Mouse (Mus musculus) cerebellum, postnatal 10 days (tissue): ENCODE data around the gene Fam160b1.

ENCODE experiments used
- DNase-seq, 2 experiments: peaks; one replicate each; pipeline ENCODE4 v3.0.0; 2021; ENCODE audit warnings: mixed read lengths in 2 of 2

Fam160b1 gene

GRCm38 (mm10) chr19:57367201-57367600 lies 6.7 kb downstream of the Fam160b1 start:
- no peak for DNase-seq

- no peak for DNase-seq
Measured at GRCm38 (mm10) chr19:57367849-57368387, 7.4 kb downstream of the Fam160b1 start.

GRCm38 (mm10) chr19:57373276-57373811 lies 12.9 kb downstream of the Fam160b1 start:
- DNase-seq, result no peak

- no peak for DNase-seq
Measured at GRCm38 (mm10) chr19:57375161-57375560, 14.7 kb downstream of the Fam160b1 start.

GRCm38 (mm10) chr19:57375746-57376145 lies 15.3 kb downstream of the Fam160b1 start:
- DNase-seq, result no peak

- no peak for DNase-seq
Measured at GRCm38 (mm10) chr19:57377043-57377703, 16.7 kb downstream of the Fam160b1 start.

GRCm38 (mm10) chr19:57386176-57386693 lies 25.8 kb downstream of the Fam160b1 start:
- DNase-seq, result no peak

GRCm38 (mm10) chr19:57391545-57391944 lies 31.1 kb downstream of the Fam160b1 start:
- DNase-seq, result no peak

GRCm38 (mm10) chr19:57393357-57393957 lies 33.0 kb downstream of the Fam160b1 start:
- DNase-seq, result no peak

- DNase-seq, result no peak
Measured at GRCm38 (mm10) chr19:57396609-57397008, 36.1 kb downstream of the Fam160b1 start.

- no peak for DNase-seq
Measured at GRCm38 (mm10) chr19:57402364-57402763, 41.9 kb downstream of the Fam160b1 start.

- peak; percentile 92 to 95 for DNase-seq
Measured at GRCm38 (mm10) chr19:57403700-57404501, 43.4 kb downstream of the Fam160b1 start.

GRCm38 (mm10) chr19:57404502-57404848 lies 44.0 kb downstream of the Fam160b1 start:
- peak in 1 of 2 experiments; percentile 33 for DNase-seq

- DNase-seq, result no peak
Measured at GRCm38 (mm10) chr19:57407947-57408346, 47.5 kb downstream of the Fam160b1 start.

GRCm38 (mm10) chr19:57411375-57412196 lies 51.1 kb downstream of the Fam160b1 start:
- DNase-seq, result peak; percentile 91 to 94

- DNase-seq, result no peak
Measured at GRCm38 (mm10) chr19:57413170-57413569, 52.7 kb downstream of the Fam160b1 start.

GRCm38 (mm10) chr19:57413918-57414317 lies 53.4 kb downstream of the Fam160b1 start:
- no peak for DNase-seq

GRCm38 (mm10) chr19:57415031-57415807 lies 54.7 kb downstream of the Fam160b1 start:
- no peak for DNase-seq

GRCm38 (mm10) chr19:57417800-57418580 lies 57.5 kb downstream of the Fam160b1 start:
- no peak for DNase-seq

GRCm38 (mm10) chr19:57423402-57423801 lies 62.9 kb downstream of the Fam160b1 start:
- DNase-seq, result no peak
